Mouse (Mus musculus) retina, adult 2 months (tissue): ENCODE measurements around the gene Zfp523.

Experiments used
- DNase-seq: peaks from one replicate; pipeline ENCODE4 v3.0.0-alpha.2; 2012; ENCODE audit warnings: low read depth, low spot score

The Zfp523 gene

GRCm38 (mm10) chr17:28160361-28160760 is 16.6 kb upstream of the Zfp523 start:
- no peak for DNase-seq

DNA sequence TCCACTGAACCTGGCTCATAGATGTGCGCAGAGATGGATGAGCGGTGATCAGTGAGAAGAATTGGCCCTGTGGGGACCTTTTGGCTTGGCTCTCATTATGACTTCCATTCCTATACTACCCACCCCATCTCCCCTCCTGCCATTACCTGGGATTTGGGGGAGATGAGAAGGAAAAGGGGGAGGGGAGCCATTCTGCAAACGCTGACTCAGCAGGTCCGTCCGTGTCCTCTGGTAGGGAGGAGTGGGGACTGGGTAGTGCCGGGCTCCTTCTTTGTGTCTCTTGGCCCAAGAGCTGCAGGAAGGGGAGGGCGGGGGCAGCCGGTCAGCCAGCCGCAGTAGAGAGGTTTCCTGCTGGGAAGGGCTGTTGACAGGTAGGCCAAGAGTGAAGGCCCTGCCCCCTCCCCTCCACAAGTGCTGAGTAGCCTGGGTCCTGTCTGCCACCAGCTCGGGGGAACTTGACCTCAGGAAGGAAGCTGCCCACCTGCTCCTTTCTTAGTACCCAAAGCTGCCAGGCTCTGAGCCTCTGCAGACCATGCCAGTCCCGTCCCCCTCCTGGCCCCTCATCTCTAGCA is 15.5 kb upstream of the Zfp523 start:
- DNase-seq = no peak

GRCm38 (mm10) chr17:28163666-28164065 is 13.3 kb upstream of the Zfp523 start:
- peak; percentile 63 for DNase-seq

DNA sequence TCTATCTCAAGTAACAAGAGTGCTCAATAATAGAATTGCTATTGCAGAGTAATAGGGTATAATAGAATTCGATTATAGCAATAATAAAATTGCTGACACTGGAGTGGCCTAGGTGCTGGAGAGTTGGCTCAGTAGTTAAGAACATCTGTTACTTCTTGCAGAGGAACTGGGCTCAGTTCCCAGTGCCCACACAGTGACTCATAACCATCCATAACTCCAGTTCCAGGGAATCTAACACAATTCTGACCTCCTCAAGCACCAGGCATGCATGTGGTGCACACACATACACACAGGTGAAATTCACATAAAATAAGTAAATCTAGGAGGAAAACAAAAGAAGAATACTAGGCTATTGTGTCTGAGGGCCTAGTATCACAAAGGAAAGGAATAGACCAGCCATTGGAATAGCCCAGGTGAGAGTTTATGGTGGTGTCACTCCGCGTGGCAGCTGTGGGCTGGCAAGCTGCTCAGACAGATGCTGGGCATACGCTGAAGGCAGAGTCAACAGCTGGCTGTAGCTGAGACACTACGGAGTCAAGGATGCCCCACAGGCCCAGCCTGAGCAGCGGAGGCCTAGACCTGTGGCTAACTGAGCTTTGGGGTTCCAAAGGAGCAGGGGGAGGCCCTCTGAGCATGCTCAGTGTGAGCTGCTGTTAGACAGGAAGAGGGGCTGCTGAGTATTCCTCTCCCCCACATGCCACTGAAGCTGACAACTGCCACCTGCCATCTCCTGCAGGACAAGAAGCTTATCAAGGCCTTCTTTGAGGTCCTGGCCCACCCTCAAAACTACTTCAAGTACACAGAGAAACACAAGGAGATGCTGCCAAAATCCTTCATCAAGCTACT is 6.2 kb upstream of the Zfp523 start:
- DNase-seq = no peak

DNA sequence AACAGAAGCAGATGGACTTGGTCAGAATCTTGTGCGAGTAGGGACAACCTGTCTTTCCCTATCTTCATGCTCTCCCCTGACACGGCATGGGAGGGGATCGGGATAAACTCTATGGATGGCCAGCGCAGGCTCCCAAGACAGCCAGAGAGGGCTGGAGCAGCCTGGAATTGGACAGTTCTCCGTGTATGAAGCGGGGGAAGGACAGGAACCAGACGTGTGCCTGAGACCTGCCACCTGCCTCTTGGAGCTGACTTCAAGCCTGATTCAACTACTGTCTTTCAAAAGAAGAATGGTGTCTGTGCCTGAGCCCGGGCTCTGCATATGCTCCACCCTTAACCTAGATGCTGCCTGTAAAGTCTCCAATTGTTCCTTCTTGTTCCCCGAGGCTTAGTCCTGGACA is 4.2 kb upstream of the Zfp523 start:
- DNase-seq = no peak

- DNase-seq = no peak
Measured at GRCm38 (mm10) chr17:28177540-28178046, 664 bp downstream of the Zfp523 start.

DNA sequence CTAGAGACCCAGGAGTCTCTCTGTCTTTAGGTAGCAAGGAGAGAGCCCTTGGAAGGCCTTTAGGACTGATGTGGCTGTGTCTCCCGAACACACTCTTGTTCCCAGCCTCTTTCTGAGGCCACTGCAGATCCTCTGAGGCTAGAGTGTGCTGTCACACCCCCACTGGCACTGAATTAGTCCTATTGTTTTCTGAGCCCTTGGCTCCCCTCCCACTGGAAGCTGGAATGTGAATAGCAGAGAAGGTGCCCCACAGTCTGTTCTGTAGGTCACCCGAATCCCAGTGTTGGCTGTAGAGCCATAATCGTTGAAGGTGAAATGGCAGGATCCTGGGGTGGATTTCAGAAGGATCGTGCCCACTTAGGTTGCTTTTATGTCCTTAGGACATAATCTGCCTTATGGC is 3.4 kb downstream of the Zfp523 start:
- DNase-seq = no peak

GRCm38 (mm10) chr17:28180783-28181544 is 4.0 kb downstream of the Zfp523 start:
- no peak for DNase-seq

GRCm38 (mm10) chr17:28184971-28185638 is 8.2 kb downstream of the Zfp523 start:
- DNase-seq = no peak

DNA sequence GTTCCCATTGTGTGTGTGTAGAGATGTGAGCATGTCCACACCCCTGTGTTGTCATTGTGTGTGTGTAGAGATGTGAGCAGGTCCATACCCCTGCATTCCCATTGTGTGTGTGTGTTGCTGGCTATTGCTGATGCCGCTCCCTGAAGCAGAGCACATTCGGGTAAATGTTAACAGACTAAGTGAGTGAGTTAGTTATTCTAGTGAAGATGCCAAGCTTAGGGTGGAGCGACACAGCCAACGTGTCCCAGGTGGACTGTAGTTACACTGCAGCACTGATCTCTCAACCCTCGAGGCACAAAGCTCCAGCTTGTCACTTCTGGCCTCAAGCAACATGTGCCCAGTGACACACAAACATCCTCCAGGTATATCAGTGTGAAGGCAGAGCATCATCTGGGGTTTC is 11.4 kb downstream of the Zfp523 start:
- no peak for DNase-seq

DNA sequence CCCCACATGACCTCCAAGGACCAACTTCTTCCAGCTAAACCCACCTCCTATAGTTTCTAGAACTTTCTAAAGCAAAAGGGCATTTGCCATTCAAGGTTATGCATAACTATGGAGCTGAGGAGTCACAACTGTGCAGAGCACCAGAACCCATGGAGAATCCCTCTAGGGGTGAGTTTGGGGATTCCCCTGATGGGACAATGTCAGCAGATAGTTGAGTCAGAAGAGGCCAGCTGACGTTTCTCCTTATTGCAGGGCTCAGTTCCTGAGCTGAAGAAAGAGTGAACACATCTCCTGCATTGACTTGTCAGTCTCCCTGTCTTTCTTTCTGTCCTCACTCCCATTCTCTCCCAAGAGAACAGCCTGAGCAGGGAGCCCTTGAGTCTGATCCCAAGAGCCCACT is 15.8 kb downstream of the Zfp523 start:
- DNase-seq = no peak

- DNase-seq = no peak
Measured at GRCm38 (mm10) chr17:28193559-28193958, 16.6 kb downstream of the Zfp523 start.

DNA sequence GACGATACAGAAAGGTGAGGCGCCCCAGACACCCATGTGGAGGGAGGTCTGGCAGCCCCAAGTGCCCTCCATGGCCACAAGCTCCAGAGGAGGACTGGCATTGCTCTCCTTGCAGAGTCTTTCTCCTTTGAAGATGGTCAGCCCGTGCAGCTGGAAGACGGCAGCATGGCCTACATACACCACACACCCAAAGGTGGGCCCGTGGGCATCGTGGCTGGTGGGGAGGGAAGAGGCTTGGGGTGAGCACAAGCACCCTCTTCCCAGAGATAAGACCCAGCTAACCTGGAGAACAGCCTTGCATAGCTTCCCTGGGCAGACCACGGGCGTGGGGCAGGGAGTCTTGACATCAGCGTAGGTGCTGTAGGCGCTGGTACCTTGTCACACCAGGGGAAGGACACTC is 18.1 kb downstream of the Zfp523 start:
- DNase-seq = no peak

DNA sequence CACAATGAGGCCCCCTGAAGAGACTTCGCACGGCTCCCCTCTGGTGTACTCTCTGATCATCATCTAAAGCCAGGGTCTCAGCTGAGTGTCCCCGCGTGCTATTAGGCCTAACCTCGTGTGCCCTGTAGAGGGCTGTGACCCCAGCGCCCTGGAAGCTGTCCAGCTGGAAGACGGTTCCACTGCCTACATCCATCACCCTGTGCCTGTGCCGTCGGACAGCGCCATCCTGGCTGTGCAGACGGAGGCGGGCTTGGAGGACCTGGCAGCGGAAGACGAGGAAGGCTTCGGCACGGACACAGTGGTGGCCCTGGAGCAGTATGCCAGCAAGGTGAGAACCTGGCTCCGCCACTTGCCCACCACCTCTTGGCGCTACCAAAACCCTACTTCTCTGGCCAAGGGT is 20.7 kb downstream of the Zfp523 start:
- DNase-seq = no peak

DNA sequence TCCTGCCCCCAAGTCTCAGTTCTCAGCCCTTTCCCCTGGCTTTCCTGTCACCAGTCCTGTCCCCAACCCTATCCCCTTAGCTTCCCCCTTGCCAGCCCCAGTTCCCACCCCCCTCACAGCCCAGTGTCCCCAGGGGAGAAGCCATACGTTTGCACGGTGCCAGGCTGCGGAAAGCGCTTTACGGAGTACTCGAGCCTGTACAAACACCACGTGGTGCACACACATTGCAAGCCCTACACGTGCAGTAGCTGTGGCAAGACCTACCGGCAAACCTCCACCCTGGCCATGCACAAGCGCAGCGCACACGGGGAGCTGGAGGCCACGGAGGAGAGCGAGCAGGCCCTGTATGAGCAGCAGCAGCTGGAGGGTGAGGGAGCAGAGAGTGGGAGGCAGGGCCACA is 25.1 kb downstream of the Zfp523 start:
- DNase-seq = no peak

DNA sequence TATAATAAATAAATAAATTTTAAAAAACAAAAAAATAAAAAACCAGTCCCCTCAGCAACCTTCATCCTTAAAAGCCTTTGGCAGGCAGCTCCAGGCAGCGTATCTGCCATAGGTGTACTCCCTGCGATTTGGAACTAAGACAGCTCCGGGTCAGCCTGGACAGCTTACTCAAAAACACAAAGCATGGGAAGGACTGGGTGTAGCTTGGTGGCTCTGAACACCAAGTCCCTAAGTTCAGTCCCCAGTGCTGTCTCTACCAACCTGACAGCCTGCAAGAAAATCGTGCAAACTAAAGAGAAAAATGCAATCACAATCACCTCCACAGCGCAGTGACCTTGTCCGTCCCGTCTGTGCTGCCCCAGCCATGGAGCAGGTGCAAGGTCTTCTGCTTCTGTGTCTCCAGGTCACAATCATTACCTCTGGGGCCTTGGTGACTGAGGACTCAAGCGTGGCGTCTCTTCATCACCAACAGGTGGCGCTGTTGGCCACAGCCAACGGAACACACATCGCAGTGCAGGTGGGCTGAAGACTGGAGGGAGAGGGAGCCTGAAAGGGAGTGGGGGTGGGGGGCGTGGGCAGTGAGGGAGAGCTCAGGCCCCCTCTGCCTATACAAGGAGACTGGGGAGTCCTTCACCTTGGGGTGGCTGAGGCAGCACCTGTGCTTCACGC is 27.3 kb downstream of the Zfp523 start:
- no peak for DNase-seq

DNA sequence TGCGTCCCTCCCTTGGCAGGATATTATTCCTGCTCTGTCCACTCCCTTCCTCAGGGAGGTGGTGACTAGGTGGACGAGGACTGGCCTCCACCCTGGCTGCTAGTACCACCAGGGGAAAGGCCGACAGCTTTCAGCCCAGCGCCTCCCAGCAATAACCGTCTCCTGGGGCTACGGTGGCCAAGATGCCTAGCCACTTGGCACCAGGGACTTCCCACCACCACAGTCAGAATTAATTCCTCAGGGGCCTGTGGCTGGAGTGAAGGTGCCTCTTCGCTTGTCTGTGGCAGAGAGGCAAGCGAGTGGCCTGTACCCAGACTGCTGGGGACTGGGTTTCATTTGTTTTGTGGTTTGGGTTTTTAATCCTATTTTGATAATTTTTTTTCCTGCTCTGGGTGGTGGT is 28.5 kb downstream of the Zfp523 start:
- no peak for DNase-seq

GRCm38 (mm10) chr17:28207092-28207491 is 30.2 kb downstream of the Zfp523 start:
- DNase-seq = no peak

- DNase-seq = no peak
Measured at GRCm38 (mm10) chr17:28207591-28208313, 30.8 kb downstream of the Zfp523 start, which contains the start of gene Def6. Gene Def6 (plus strand): TSS chr17:28207778.

DNA sequence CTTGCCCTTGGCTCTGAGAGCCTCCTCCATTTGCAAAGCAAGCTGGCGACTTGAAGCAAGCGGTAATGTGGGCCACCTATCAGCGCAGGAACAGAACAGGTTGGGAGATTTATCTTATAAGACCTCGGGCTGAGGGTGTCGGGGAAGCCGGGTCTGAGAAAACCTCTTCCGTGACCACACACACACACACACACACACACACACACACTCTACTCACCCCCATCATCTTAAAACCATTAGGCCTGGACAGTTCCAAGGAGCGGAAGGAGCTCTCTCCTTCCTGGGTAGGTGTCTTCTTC is 31.3 kb downstream of the Zfp523 start:
- no peak for DNase-seq
